Mouse (Mus musculus) cerebellum, adult 11 months (tissue): Measurements from ENCODE around the gene 4933402N03Rik.

Experiments used
- DNase-seq: peaks from one replicate; pipeline ENCODE4 v3.0.0; 2022

4933402N03Rik gene

DNA sequence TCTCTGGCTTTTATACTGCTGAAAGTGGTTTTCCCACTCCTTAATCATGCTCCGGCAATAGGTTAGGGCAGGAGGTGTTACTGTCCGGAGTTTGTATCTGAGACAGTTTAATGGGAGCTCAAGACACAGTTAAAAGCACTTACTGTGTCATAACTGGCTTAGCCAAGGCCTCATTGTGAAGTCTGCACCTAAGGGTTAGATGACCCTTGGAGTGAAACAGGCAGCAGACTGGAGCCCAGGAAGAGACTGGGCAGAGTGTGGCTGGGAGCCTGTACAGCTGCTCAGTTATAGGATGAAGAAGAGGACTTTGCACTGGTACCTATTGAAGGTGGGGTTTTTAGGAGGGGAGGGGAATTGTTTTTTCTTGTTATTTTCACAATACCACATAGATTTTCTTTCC is at the start of gene 4933402N03Rik:
Gene 4933402N03Rik, minus strand, starts transcription at position 101 of the 400 bp plus-strand sequence.
- DNase-seq = no peak

DNA sequence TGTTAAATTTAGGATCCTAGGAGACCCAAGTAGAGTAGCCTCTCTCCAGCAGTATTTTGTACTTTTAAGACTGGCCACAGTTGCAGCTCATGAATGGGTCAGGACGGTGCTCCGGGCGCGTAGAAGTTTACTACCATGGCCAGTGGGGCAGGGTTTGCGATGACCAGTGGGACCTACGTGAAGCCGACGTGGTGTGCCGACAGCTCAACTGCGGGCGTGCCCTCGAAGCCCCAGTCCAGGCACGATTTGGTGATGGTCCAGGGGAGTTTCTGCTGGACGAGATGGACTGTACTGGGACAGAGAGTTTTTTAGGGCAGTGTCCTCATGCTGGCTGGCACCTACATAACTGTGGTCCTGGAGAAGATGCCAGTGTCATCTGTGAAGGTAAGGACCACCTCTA is 41.9 kb upstream of the 4933402N03Rik start:
- DNase-seq = no peak

DNA sequence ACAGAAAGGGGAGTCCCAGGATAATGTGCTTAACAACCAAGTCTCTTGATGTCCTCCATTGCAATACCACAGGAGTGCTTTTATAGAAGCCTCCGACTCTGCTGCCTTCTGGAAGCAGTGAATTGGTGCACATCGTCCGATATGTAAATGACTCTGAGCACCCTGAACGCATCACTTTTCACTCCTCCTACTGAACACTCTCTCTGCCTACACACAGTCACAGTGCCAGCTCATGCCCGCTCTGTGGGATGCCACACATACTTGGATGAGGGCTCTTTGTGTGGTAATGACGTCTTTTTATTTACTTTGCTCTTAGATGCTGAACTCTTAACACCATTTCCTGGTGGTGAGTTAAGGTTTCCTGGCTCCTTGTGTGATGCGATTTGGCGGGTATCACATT is 40.9 kb upstream of the 4933402N03Rik start:
- DNase-seq = no peak

DNA sequence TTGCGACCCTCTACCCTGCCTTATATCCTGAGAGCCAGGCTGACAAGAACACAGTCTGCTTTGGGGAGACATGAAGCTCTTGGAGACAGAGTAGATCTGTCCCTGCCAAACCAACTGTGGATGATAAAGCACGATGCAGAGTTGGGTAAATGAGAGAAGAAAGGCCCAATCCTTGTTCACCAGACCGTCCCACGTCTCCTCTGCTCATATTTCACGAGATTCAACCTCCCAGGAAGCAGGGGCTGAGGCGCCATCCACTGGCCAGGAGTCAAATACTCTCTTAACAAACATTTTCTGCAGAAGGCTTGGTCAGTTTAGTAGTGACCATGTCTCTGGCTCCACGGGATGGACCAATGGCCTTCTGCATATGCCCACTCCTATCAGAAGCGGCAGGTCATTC is 38.2 kb upstream of the 4933402N03Rik start:
- no peak for DNase-seq

DNA sequence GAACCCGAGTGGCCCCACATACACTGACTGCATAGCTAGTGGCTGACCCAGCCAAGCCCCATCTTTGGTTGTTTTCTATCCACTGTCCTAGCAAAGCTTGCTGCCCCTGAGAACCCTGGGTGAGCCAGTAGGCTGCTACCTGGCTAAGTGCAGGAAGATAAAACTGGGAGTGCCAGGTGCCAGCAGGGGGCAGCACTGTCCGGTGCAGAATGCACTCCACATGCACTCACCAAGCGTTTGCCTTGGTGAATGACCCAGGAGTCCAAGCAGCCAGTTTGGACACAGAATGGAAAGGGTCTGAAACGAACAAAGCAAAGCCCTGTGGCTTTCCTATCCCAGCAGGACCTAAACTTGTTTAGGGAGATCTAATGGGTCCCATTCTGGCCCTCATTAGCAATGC is 36.6 kb upstream of the 4933402N03Rik start:
- DNase-seq = no peak

GRCm38 (mm10) chr7:131174121-131174520 is 28.0 kb upstream of the 4933402N03Rik start, which contains the start of gene 5430419D17Rik:
5430419D17Rik (plus strand) TSS chr7:131174402.
- no peak for DNase-seq

DNA sequence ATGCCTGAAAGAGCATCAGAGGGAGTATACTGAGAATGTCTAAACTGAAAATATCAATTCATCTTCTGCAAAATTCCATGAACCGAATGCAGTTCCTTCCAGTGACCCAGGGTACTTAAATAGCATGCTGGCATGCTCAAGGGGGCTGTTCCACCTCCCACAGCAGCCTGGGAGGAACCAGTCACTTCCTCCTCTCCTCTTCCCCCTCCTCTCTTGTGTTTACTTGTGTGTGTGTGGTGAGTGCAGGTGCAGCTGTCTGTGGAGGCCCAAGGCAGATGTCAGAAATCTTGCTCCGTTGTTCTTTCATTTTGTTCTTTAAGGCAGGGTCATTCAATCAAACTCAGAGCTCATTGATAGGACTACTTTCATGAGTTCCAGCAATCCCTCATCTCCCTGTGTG is 23.0 kb upstream of the 4933402N03Rik start:
- DNase-seq = no peak

DNA sequence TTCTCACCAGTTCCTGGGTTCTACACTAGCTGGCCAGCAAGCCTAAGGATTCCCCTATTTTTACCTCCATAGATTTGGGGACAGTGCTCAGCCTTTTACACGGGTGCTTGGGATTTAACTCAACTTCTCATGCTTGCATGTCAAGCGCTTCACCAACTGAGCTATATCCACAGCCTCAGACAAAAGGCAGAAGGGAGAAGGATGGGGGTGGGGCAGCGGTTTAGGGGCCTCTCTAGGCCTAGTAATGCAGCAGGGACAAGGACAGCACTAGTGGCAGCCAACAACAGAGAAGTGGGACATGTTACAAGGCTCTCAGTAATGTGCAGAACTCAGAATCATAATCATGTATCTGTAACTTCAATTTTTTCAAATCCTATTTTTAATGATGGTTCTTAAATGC is 21.7 kb upstream of the 4933402N03Rik start:
- DNase-seq = no peak

GRCm38 (mm10) chr7:131162251-131162650 is 16.1 kb upstream of the 4933402N03Rik start:
- DNase-seq = no peak

- no peak for DNase-seq
Measured at GRCm38 (mm10) chr7:131153044-131153443, 6.9 kb upstream of the 4933402N03Rik start.

DNA sequence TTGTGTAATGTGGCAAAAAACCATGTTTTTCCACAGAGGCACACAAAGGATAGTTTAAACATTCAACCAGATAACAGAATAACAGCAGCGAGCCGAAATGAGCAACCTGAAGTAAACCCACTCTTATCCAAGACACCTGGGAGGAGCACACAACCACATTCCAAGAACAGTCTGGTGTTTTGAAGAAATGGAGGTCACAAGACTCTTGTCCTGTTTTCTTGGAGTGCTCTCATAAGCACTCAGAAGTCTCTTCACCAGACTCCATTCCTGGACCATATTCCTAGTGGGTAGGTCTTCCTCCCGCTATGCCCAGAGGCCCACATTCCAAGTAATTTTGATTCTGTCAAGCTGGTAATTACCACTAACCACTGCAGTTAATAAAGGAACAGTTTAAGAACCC is 4.1 kb upstream of the 4933402N03Rik start:
- no peak for DNase-seq

DNA sequence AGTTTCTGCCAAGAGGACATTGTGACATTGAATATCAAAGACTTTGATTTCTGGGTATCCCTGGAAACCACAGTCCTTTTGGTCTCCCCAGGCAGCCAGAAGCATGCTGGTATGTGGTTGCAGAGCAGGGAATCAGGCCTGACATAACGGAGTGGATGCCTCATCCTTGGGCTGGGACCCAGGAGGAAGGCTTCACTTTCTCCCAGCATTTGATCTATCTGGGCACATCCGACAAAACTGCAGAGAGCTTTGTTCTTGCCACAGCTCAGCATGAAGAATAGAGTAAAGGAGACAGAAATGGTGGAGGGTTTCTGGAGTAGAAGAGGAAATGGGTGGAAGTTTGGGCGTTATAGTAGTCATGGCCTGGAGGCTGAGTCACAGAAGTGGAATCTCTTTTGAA is 12.9 kb downstream of the 4933402N03Rik start:
- no peak for DNase-seq

DNA sequence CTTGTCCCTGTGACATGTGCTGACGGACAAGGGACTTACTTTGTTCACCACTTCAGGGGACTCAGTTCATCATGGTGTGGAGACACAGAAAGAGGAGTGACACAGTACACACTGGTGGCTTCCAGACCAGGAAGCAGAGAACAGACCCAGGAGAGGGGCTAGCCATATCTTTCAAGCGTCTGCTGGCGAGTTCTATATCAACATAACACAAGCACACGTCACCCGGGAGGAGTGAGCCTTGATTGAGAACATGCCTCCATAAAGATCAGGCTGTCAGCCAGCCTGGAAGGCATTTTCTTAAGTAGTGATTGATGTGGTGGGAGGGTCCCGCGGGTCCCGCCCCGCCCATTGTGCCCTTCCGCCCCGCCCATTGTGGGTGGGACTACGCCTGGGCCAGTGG is 16.1 kb downstream of the 4933402N03Rik start:
- DNase-seq = no peak

DNA sequence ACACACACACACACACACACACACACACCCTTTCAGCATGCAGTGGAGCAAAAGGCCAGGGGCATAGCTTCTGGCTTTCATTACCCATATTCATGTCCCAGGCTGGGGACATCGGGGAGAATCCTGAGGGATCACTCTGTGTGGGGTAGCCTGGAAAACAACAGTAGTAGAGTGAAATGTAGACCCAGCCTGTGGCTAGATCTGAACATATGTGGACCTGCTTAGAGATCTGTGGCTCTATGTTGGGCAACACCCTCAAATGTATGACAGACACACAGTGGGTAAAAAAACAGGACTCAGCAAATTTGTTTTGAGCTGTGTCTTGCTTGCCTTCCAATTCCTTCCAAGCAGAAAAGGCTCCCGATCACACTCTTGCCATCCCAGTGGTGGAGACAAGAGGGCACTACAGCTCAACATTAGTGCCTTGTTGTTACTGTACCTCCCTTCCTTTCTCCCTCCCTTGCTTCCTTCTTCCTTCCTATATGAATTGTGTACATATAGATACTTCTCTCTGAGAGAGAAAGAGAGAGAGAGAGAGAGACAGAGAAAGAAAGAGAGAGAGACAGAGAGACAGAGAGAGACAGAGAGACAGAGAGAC is 23.8 kb downstream of the 4933402N03Rik start:
- DNase-seq = no peak

DNA sequence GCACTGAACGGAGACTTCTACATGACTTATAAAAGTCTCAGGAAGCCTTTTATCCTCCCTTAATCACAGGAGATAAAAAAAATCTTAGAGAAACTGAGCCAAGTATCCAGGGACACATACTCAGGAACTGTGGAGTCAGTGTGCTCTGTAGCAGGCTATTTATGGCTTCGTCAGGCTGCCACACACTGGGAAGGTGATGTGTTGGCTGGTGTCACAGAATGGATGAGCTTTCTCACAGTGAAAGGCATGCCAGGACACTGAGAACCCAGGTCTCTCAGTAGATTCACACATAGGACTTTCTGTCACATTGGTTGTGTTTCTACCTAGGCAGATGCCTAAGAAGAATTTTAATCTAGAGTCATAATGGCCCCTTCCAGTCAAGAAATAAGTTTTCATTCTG is 31.7 kb downstream of the 4933402N03Rik start:
- peak; percentile 2 for DNase-seq

DNA sequence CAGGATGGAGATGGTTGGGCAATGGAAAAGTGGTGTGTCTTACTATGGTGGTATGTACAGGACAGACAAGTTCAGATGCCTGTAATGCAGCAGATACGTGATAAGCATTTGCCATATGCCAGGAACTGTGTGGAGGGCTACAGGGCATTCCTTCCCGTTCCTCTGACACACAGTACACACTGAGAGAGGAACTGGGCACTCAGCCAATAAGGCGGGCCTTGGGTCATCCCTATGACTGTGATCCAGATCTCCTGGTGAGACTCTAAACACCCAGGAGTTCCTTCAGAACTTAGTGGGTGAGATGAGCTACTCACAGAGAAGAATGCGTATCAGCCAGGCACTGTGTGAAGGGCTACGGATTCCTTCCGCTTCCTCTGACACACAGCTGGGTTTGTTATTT is 32.4 kb downstream of the 4933402N03Rik start:
- peak; percentile 2 for DNase-seq

DNA sequence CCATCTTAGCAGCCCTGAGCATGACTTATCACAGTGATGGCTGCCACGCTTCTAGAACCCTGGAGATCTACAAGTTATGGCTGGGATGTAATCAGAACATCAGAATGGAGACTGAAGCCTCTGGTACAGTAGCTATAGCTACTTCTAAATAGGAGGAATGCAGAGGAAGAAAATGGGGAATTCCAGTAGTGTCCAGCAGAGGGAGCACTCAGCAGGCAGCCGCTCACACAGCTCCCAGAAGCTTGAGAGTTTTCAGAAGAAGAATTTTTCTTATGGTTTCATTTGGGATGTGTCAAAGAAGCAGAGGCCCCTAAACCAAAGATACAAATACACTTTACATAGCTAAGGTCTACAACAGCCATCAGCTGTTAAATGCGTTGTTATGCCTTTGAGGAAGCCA is 33.6 kb downstream of the 4933402N03Rik start:
- DNase-seq = peak; percentile 34
